Mouse (Mus musculus): ENCODE measurements around the gene Cd63.

DNA sequence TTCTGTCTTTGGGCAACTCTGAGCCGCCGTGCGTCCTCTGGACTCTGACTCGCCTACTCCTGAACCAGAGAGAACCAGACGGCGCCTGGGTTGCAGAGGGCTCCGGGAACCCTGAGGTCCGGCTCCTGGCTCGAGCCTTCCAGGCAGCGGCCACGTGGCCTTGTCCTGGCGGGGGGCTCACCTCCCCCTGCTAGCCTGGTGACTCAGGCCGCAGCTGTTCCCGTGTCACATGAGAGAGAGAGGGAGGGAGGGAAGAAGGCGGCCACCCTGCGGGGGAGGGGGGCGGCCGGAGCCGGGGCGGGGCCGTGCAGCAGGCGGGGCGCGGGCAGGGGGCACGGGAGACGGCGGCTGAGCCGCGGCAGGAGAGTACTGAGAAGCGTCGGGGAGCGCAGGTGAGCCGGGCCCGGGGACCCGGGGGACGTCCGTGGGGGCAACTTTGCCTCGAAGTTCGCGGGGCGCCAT, 8.8 kb downstream of the Cd63 start:
- TF ChIP-seq CEBPB (IDR thresholded peaks at IDR 0.05; ENCODE audit: insufficient read depth, poor library complexity, severe bottlenecking) (no peak), POLR2A (IDR thresholded peaks at IDR 0.05; ENCODE audit: insufficient read length, low read depth) (peak; percentile 81), MYOD1 (IDR thresholded peaks at IDR 0.05; ENCODE audit: control insufficient read depth in 1 of 3, insufficient read length in 2 of 3, low read depth in 2 of 3) (peak; percentile 13 to 99 (median 97)), E2F4 (IDR thresholded peaks at IDR 0.05; ENCODE audit: insufficient read depth) (no peak), MAX (IDR thresholded peaks at IDR 0.05; ENCODE audit: low read depth) (peak; percentile 75), MYOG (IDR thresholded peaks at IDR 0.05; ENCODE audit: control insufficient read depth in 1 of 3, insufficient read depth in 1 of 3, insufficient read length in 2 of 3, low read depth in 2 of 3) (peak; percentile 74 to 97 (median 96)), POLR2AphosphoS2 (IDR thresholded peaks at IDR 0.05; ENCODE audit: insufficient read length, low read depth) (peak; percentile 54), USF1 (IDR thresholded peaks at IDR 0.05; ENCODE audit: low read depth) (peak; percentile 93), TCF12 (IDR thresholded peaks at IDR 0.05; ENCODE audit: insufficient read depth, poor library complexity, severe bottlenecking) (peak; percentile 87), TCF3 (IDR thresholded peaks at IDR 0.05; ENCODE audit: insufficient read length, low read depth) (peak; percentile 70), SRF (IDR thresholded peaks at IDR 0.05; ENCODE audit: control insufficient read depth, insufficient read length, low read depth) (no peak)
